Mouse (Mus musculus): ENCODE measurements around the gene Kcnk13. TPM values are rescaled to one million over a fixed set of nuclear protein-coding genes. Genes with fewer than 3 reads are reported as not detected.

Gene Kcnk13
- polyA plus RNA-seq, 1 experiment from 2014 or later = 1.5 TPM

DNA sequence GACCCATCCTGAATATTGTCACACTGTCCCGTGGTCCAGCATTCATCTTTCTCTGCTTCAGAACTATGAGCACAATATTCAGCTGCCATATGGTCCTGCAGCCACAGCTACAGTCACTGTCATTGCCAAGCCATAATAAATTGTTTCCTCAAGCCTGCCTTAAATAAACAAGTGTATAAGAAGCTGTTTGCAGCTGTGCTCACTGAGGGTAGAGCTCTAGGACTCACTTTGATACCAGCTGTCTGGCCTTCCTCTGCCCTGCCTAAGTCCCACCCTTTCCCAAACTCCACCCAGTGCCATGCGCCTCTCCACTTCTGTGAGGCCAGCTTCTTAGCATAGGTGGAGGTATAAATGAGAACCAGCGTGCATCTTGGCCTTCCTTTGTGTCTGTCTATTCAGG lies 30.7 kb upstream of the Kcnk13 start:
- H3K27ac ChIP-seq (ENCODE audit: low read depth, low read length) = no peak overlapping the region
- H3K9me3 ChIP-seq (ENCODE audit: control insufficient read depth, low read length) = no peaks in the 10 kb centered on the region
- H3K27me3 ChIP-seq (replicated peaks; ENCODE audit: control insufficient read depth, insufficient read depth, low read length) = no peaks in the 10 kb centered on the region
- no peak overlapping the region for H3K9ac ChIP-seq (ENCODE audit: low read depth, low read length)
- no peaks in the 10 kb centered on the region for H3K4me1 ChIP-seq (ENCODE audit: control insufficient read depth, insufficient read depth, low read depth, low read length)
- no peak for ATAC-seq
- peaks cover 6% of the 10 kb centered on the region; the same call in 1 of the 2 replicates for H3K36me3 ChIP-seq (ENCODE audit: control insufficient read depth, insufficient read depth, low read length)
- H3K4me2 ChIP-seq (ENCODE audit: low read length) = no peak overlapping the region
- 90% methylated on average over 3 of the region's 3 CpGs for WGBS
- H3K4me3 ChIP-seq (ENCODE audit: low read length) = no peak overlapping the region

DNA sequence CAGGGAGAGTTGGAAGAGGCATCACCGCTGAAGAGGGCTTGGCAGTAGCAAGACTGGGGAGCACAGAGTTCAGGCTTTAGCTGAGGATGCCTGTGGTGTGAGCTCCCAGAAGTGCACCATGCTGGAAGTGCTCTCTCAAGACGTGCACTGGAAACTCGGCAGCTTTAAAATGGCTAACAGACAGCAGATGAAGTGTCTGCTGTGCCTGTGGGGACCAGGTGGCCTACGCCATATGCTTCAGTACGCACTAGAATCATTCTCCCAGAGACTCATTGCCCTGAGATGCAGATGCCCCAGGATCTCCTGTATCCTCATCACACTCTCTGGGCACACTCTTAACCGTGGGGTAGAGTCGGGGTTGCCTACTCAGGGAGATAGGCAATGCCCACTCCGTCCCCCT lies 28.9 kb upstream of the Kcnk13 start:
- Histone ChIP-seq H3K4me2 (ENCODE audit: low read length) (no peak overlapping the region), H3K9me3 (ENCODE audit: control insufficient read depth, low read length) (no peaks in the 10 kb centered on the region), H3K27me3 (replicated peaks; ENCODE audit: control insufficient read depth, insufficient read depth, low read length) (no peaks in the 10 kb centered on the region), H3K9ac (ENCODE audit: low read depth, low read length) (no peak overlapping the region), H3K27ac (ENCODE audit: low read depth, low read length) (no peak overlapping the region), H3K4me1 (ENCODE audit: control insufficient read depth, insufficient read depth, low read depth, low read length) (no peaks in the 10 kb centered on the region), H3K4me3 (ENCODE audit: low read length) (no peak overlapping the region), H3K36me3 (ENCODE audit: control insufficient read depth, insufficient read depth, low read length) (peaks cover 6% of the 10 kb centered on the region; the same call in 1 of the 2 replicates)
- WGBS = 82% methylated on average over 8 of the region's 8 CpGs
- no peak for ATAC-seq

DNA sequence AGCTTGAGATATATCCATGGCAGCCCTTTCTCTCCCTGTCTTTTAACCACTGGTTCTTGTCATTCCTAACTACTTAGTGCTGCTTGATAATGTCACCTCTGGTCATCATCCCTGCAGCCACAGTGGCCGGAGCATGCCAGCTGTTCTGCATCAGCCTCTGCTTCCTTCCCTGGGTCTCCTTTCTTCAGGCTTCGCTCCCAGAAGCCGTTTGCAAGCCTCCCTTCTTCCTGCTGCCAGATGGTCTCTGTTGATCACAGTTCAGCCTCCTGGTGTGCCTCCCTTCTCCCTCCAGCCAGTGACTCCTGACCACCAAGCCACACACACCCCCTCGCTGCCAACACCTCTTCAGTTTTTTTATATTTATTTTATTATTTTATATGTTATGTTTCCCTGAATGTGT lies 25.8 kb upstream of the Kcnk13 start:
- Histone ChIP-seq H3K27me3 (replicated peaks; ENCODE audit: control insufficient read depth, insufficient read depth, low read length) (no peaks in the 10 kb centered on the region), H3K9me3 (ENCODE audit: control insufficient read depth, low read length) (no peaks in the 10 kb centered on the region), H3K27ac (ENCODE audit: low read depth, low read length) (no peak overlapping the region), H3K9ac (ENCODE audit: low read depth, low read length) (no peak overlapping the region), H3K36me3 (ENCODE audit: control insufficient read depth, insufficient read depth, low read length) (peaks cover 6% of the 10 kb centered on the region; the same call in 1 of the 2 replicates), H3K4me2 (ENCODE audit: low read length) (no peak overlapping the region), H3K4me1 (ENCODE audit: control insufficient read depth, insufficient read depth, low read depth, low read length) (no peaks in the 10 kb centered on the region), H3K4me3 (ENCODE audit: low read length) (no peak overlapping the region)
- no peak for ATAC-seq
- WGBS = 71% methylated on average over 4 of the region's 4 CpGs

DNA sequence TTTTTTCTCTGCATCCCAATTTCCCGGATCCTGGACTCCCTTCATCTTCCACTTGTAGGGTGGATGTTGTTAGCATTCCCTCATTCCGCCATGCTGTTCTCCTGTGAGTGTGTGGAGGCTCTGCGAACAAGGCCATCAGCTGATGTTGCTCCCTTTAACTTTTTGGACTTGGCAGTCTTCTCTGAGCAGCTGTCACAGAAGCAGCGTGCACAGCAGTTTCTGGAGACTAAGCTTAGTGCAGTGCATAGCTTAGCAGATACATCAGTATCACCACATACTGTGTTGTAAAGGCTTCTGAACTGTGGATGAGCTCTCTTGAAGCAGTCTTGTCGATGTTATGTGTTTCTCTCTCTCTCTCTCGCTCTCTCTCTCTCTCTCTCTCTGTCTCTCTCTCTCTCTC lies 25.1 kb upstream of the Kcnk13 start:
- Histone ChIP-seq H3K9ac (ENCODE audit: low read depth, low read length) (no peak overlapping the region), H3K4me1 (ENCODE audit: control insufficient read depth, insufficient read depth, low read depth, low read length) (no peaks in the 10 kb centered on the region), H3K4me2 (ENCODE audit: low read length) (no peak overlapping the region), H3K9me3 (ENCODE audit: control insufficient read depth, low read length) (no peaks in the 10 kb centered on the region), H3K27me3 (replicated peaks; ENCODE audit: control insufficient read depth, insufficient read depth, low read length) (no peaks in the 10 kb centered on the region), H3K4me3 (ENCODE audit: low read length) (no peak overlapping the region), H3K27ac (ENCODE audit: low read depth, low read length) (no peak overlapping the region), H3K36me3 (ENCODE audit: control insufficient read depth, insufficient read depth, low read length) (peaks cover 6% of the 10 kb centered on the region; the same call in 1 of the 2 replicates)
- 84% methylated on average over 6 of the region's 6 CpGs for WGBS
- ATAC-seq = no peak

DNA sequence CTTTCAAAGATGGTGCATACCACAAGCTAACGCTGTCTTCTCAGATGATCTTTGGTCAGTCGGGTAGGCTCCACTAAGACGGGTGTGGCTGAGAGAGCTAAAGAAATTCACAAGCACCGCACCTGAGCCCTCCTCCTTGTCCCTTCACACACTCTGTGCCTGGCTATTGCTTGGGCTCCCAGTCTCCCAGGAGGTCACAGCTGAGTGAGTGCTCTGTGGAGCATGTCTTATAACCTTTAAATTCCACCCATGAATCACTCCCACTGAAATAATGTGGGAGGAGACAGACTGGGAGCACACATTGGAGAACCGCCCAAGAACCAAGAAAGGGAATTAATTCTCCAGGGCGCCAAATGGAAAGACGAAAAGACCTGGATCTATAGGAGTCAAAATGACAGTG lies 23.6 kb upstream of the Kcnk13 start:
- Histone ChIP-seq H3K4me2 (ENCODE audit: low read length) (no peak overlapping the region), H3K9ac (ENCODE audit: low read depth, low read length) (no peak overlapping the region), H3K36me3 (ENCODE audit: control insufficient read depth, insufficient read depth, low read length) (peaks cover 3% of the 10 kb centered on the region; the same call in 1 of the 2 replicates), H3K27ac (ENCODE audit: low read depth, low read length) (no peak overlapping the region), H3K4me1 (ENCODE audit: control insufficient read depth, insufficient read depth, low read depth, low read length) (no peaks in the 10 kb centered on the region), H3K27me3 (replicated peaks; ENCODE audit: control insufficient read depth, insufficient read depth, low read length) (no peaks in the 10 kb centered on the region), H3K4me3 (ENCODE audit: low read length) (no peak overlapping the region), H3K9me3 (ENCODE audit: control insufficient read depth, low read length) (no peaks in the 10 kb centered on the region)
- WGBS = 77% methylated on average over 7 of the region's 7 CpGs
- ATAC-seq = no peak

DNA sequence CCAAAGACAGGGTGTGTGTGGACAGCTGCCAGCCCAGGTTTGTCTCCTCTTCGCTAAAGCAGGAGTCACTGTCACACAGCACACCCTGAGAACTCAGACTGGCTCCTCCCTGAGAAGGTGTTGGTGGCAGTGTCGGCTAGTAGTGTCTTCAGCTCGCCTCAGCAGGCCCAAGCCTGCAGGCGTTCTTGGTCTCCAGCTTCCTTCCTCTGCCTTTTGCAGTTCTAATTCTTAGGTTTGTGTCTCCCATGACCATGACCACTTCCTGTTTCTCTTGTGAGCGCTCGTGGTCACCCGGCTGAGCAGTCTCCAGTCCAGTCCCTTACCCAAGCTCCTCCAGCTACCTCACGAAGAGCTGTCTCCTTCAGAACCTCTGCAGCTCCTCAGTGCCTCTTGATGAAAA lies 21.9 kb upstream of the Kcnk13 start:
- Histone ChIP-seq H3K36me3 (ENCODE audit: control insufficient read depth, insufficient read depth, low read length) (peaks cover 4% of the 10 kb centered on the region), H3K4me1 (ENCODE audit: control insufficient read depth, insufficient read depth, low read depth, low read length) (no peaks in the 10 kb centered on the region), H3K9me3 (ENCODE audit: control insufficient read depth, low read length) (no peaks in the 10 kb centered on the region), H3K27me3 (replicated peaks; ENCODE audit: control insufficient read depth, insufficient read depth, low read length) (no peaks in the 10 kb centered on the region), H3K4me2 (ENCODE audit: low read length) (no peak overlapping the region), H3K4me3 (ENCODE audit: low read length) (no peak overlapping the region), H3K9ac (ENCODE audit: low read depth, low read length) (no peak overlapping the region), H3K27ac (ENCODE audit: low read depth, low read length) (no peak overlapping the region)
- no peak for ATAC-seq
- 85% methylated on average over 8 of the region's 8 CpGs for WGBS

DNA sequence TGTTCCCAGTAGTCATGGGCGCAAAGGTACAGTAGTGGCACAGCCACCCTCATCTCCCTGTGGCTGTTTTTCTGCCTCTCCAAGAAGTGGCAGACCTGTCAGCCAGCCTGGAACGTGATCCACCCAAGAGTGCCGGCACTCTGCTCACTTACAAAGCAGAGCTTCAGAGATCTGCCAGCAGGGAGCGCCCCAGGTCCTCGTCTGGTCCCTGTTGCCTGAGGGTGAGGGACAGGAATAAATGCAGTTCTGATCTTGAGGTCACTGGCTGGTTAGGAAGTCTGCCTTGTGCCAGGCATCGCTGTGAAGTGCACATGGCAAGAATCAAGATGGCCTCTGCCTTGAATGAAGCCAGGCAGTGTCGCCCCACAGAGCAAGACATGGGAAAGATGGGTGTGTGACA lies 11.4 kb upstream of the Kcnk13 start:
- H3K27me3 ChIP-seq (replicated peaks; ENCODE audit: control insufficient read depth, insufficient read depth, low read length) = no peaks in the 10 kb centered on the region
- H3K4me2 ChIP-seq (ENCODE audit: low read length) = no peak overlapping the region
- no peaks in the 10 kb centered on the region for H3K9me3 ChIP-seq (ENCODE audit: control insufficient read depth, low read length)
- H3K27ac ChIP-seq (ENCODE audit: low read depth, low read length) = no peak overlapping the region
- no peaks in the 10 kb centered on the region for H3K4me1 ChIP-seq (ENCODE audit: control insufficient read depth, insufficient read depth, low read depth, low read length)
- H3K4me3 ChIP-seq (ENCODE audit: low read length) = no peak overlapping the region
- no peaks in the 10 kb centered on the region for H3K36me3 ChIP-seq (ENCODE audit: control insufficient read depth, insufficient read depth, low read length)
- ATAC-seq = peak; percentile 40; the same call in 1 of the 2 replicates
- 55% methylated on average over 7 of the region's 7 CpGs for WGBS
- no peak overlapping the region for H3K9ac ChIP-seq (ENCODE audit: low read depth, low read length)

DNA sequence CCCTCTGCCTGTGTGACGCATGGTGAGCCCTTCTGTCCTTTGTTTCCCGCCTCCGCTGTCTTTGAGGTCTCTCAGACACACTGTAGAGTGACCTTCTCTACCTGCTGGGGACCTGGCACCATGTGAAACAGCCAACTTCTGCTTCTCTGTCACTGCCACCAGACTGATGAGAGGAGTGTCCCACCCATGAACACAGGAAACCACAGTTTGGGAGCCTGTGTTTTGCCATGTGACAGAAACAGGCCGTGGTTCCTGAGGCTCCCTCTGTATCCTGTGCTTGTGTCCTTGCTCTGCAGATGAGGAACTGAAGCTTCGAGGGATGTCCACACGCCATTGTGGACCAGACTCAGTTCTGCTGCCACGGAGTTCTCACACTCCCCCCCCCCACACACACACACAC lies 7.9 kb upstream of the Kcnk13 start:
- Histone ChIP-seq H3K4me3 (ENCODE audit: low read length) (no peak overlapping the region), H3K27ac (ENCODE audit: low read depth, low read length) (no peak overlapping the region), H3K9me3 (ENCODE audit: control insufficient read depth, low read length) (no peaks in the 10 kb centered on the region), H3K27me3 (replicated peaks; ENCODE audit: control insufficient read depth, insufficient read depth, low read length) (no peaks in the 10 kb centered on the region), H3K4me1 (ENCODE audit: control insufficient read depth, insufficient read depth, low read depth, low read length) (peaks cover 6% of the 10 kb centered on the region), H3K4me2 (ENCODE audit: low read length) (no peak overlapping the region), H3K36me3 (ENCODE audit: control insufficient read depth, insufficient read depth, low read length) (no peaks in the 10 kb centered on the region), H3K9ac (ENCODE audit: low read depth, low read length) (no peak overlapping the region)
- WGBS = 85% methylated on average over 7 of the region's 7 CpGs
- ATAC-seq = no peak

DNA sequence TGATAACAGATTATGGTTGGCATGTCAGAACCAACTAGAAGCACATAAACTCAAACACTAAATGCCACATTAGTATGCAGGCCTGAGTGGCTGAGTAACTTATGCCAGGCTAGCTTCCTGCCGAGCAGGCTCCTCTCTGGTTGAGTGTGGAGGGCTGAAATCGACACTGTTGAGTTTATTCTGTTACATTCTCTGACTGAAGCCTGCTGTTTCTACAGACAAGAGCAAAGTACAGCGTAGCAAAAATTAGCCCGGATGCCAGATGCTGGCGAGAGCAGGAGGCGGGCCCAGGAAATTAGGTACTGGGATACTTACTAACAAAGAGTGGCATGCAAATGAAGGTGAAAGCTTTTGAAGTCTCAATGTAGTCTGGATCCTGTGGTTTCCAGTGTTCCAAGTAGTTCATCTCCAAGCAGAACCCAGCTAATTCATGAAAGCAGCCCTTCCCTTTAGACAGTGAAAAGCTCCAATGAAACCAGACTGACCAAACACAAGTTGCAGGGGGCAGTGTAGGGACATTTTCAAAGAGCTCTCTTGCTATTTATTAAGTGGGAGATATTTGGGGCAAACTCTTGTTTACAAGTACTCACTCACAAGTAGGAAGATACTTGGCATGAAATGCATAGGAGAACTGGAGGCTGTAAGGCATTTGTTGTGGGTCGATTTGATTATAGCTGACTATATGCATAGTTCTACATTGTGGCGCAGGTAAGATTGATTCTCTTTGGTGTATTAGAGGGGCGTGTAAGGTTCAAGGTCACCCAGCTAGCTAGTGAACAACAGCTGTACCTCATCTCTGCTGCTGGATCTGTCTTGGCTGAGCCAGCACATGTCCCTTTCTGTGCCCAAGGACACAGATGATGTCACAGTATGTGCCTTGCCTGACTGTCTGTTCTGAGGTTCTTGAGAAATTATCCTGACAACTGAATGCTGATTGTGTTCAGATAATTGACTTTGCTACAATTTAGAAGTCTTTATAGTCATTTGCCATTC lies 5.9 kb upstream of the Kcnk13 start:
- H3K27me3 ChIP-seq (replicated peaks; ENCODE audit: control insufficient read depth, insufficient read depth, low read length) = no peaks in the 10 kb centered on the region
- no peak overlapping the region for H3K4me3 ChIP-seq (ENCODE audit: low read length)
- ATAC-seq = peak; percentile 52; the same call in 1 of the 2 replicates
- H3K4me1 ChIP-seq (ENCODE audit: control insufficient read depth, insufficient read depth, low read depth, low read length) = peaks cover 6% of the 10 kb centered on the region
- H3K36me3 ChIP-seq (ENCODE audit: control insufficient read depth, insufficient read depth, low read length) = no peaks in the 10 kb centered on the region
- H3K9me3 ChIP-seq (ENCODE audit: control insufficient read depth, low read length) = no peaks in the 10 kb centered on the region
- H3K4me2 ChIP-seq (ENCODE audit: low read length) = no peak overlapping the region
- no peak overlapping the region for H3K27ac ChIP-seq (ENCODE audit: low read depth, low read length)
- no peak overlapping the region for H3K9ac ChIP-seq (ENCODE audit: low read depth, low read length)
- 46% methylated on average over 9 of the region's 9 CpGs for WGBS

Data from hindbrain, embryonic 16.5 days (tissue).